Mouse (Mus musculus): ENCODE results near the gene Ptprm.

- TF ChIP-seq CTCF (IDR thresholded peaks at IDR 0.05; ENCODE audit: borderline replicate concordance, control insufficient read depth, extremely low read depth, insufficient read depth, low read length, poor library complexity): no peak
- TF ChIP-seq POLR2A (IDR thresholded peaks at IDR 0.05; ENCODE audit: control insufficient read depth, extremely low read depth, insufficient read depth, low read length, poor library complexity): no peak
Measured at GRCm38 (mm10) chr17:67367866-67368265, 13.6 kb upstream of the Ptprm start.

Measured in thymus, adult 2 months (tissue).